Mouse (Mus musculus): ENCODE measurements around the gene Vax2. TPM values are rescaled to one million over a fixed set of nuclear protein-coding genes. Genes with fewer than 3 reads are reported as not detected.

The Vax2 gene
- polyA plus RNA-seq, 1 experiment from 2014 or later = not detected

DNA sequence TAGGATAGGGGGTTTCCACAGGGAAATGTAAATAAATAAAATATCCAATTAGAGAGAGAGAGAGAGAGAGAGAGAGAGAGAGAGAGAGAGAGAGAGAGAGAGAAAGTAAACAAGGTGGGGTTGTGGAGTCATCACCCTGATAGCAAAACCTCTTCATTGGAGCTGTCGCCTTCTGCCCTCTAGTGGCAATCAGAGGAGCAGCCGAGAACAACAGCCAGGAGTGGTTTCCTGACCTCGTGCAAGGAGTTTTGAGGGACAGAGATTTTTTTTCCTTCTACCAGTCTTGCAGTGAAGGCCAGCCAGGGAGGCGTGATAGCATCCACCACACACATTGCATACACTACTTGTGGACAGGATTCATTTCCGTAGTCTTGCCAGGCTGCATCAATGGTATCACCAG is 68.0 kb downstream of the Vax2 start:
- peak; percentile 75 for DNase-seq (ENCODE audit: low spot score)
- ATAC-seq = no peak
- Histone ChIP-seq H3K27ac (ENCODE audit: low read length) (no peak overlapping the region), H3K4me1 (ENCODE audit: insufficient read depth, low read depth, low read length) (peaks cover 6% of the 10 kb centered on the region; the same call in 1 of the 2 replicates), H3K9me3 (ENCODE audit: low read length) (no peaks in the 10 kb centered on the region), H3K4me2 (replicated peaks; ENCODE audit: low read depth, low read length) (no peak overlapping the region), H3K27me3 (replicated peaks; ENCODE audit: insufficient read depth, low read length) (no peaks in the 10 kb centered on the region), H3K36me3 (ENCODE audit: insufficient read depth, low read length) (no peaks in the 10 kb centered on the region), H3K4me3 (ENCODE audit: low read depth, low read length) (no peak overlapping the region), H3K9ac (replicated peaks; ENCODE audit: low read depth) (no peak overlapping the region)
- 8% methylated on average over 5 of the region's 5 CpGs for WGBS
- TF ChIP-seq EP300 (IDR thresholded peaks at IDR 0.05) = no peak
- peak; percentile 87 for TF ChIP-seq CTCF (IDR thresholded peaks at IDR 0.05)

DNA sequence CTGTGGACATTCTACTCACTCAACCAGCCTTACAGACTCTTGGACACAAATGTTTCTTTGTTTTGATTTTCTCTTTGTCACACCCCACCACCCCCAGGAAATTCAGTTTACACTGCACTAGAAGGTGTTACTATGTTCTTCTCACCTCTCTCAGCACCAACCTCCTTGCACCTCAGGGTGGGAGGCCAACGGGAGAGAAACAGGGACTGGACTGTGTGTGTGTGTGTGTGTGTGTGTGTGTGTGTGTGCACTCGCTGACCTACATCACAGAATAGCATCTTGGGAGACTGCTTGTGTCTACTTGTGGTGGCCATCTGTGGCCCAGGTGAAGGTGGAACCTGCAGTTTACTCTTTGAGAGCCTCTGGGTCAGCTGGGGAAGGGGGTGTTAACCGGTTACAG is 75.4 kb downstream of the Vax2 start:
- Histone ChIP-seq H3K4me3 (ENCODE audit: low read depth, low read length) (no peak overlapping the region), H3K9me3 (ENCODE audit: low read length) (no peaks in the 10 kb centered on the region), H3K27me3 (replicated peaks; ENCODE audit: insufficient read depth, low read length) (no peaks in the 10 kb centered on the region), H3K36me3 (ENCODE audit: insufficient read depth, low read length) (no peaks in the 10 kb centered on the region), H3K27ac (ENCODE audit: low read length) (no peak overlapping the region), H3K4me1 (ENCODE audit: insufficient read depth, low read depth, low read length) (no peaks in the 10 kb centered on the region), H3K9ac (replicated peaks; ENCODE audit: low read depth) (no peak overlapping the region), H3K4me2 (replicated peaks; ENCODE audit: low read depth, low read length) (no peak overlapping the region)
- WGBS = 65% methylated on average over 3 of the region's 3 CpGs
- TF ChIP-seq EP300 (IDR thresholded peaks at IDR 0.05) (no peak), CTCF (IDR thresholded peaks at IDR 0.05) (no peak)
- DNase-seq (ENCODE audit: low spot score) = no peak
- ATAC-seq = no peak

Other genes starting within 250 kb of the Vax2 start
- 71.8 and 75.3 TPM in 2 replicates for gene Dguok, start 204.3 kb upstream of the Vax2 start, polyA plus RNA-seq (2015; fragmentation: Nextera tagmentation; extraction: Ambion mirVana)
- gene Actg2, start 175.0 kb upstream of the Vax2 start, polyA plus RNA-seq (2015; fragmentation: Nextera tagmentation; extraction: Ambion mirVana) = 107 and 121 TPM in 2 replicates
- 30.7 TPM in 2 replicates for gene Stambp, start 138.5 kb upstream of the Vax2 start, polyA plus RNA-seq (2015; fragmentation: Nextera tagmentation; extraction: Ambion mirVana)
- gene Clec4f, start 55.1 kb upstream of the Vax2 start, polyA plus RNA-seq (2015; fragmentation: Nextera tagmentation; extraction: Ambion mirVana) = not detected in 2 replicates
- gene Cd207, start 33.4 kb upstream of the Vax2 start, polyA plus RNA-seq (2015; fragmentation: Nextera tagmentation; extraction: Ambion mirVana) = not detected in 2 replicates
- gene Atp6v1b1, start 31.7 kb downstream of the Vax2 start, polyA plus RNA-seq (2015; fragmentation: Nextera tagmentation; extraction: Ambion mirVana) = 0.56 and 0.64 TPM in 2 replicates
- gene Ankrd53, start 51.4 kb downstream of the Vax2 start, polyA plus RNA-seq (2015; fragmentation: Nextera tagmentation; extraction: Ambion mirVana) = 0.12 TPM in 1 of 2 replicates, not detected in the other
- 89.8 and 101 TPM in 2 replicates for gene Tex261, start 64.5 kb downstream of the Vax2 start, polyA plus RNA-seq (2015; fragmentation: Nextera tagmentation; extraction: Ambion mirVana)
- 69.4 and 79.9 TPM in 2 replicates for gene Nagk, start 83.7 kb downstream of the Vax2 start, polyA plus RNA-seq (2015; fragmentation: Nextera tagmentation; extraction: Ambion mirVana)
- gene Paip2b, start 120.5 kb downstream of the Vax2 start, polyA plus RNA-seq (2015; fragmentation: Nextera tagmentation; extraction: Ambion mirVana) = 8.6 and 8.8 TPM in 2 replicates
- gene Zfp638, start 155.8 kb downstream of the Vax2 start, polyA plus RNA-seq (2015; fragmentation: Nextera tagmentation; extraction: Ambion mirVana) = 26.9 and 34.8 TPM in 2 replicates